16 mouse cellular contexts compared by ENCODE assay signal in the genomic region with DNA sequence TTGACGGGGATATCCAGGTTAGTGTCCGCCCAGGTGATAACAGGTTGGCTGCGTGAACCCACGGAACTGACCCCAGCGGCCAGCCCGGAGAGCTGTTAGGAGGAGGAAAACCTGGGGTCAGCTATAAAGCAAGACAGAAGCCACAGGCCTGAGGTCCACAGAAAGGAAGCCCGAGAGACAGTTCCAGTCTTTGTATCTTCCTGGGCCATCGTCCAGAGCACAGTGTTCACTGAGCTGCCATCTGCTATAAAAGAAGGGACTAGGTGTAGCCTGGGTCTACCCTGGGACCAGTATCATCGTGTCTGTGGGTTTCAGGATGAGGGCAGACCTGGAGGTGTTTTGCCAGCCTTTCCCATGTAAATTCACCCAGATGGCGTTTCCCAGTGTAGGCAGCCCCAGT.
"Had no signal": no experiment of that assay in that cellular context is flagged by ENCODE, and none has a peak within 500 bp of the region (broad histone marks: within the 10 kb centered on the region; RNA-seq: fewer than 3 reads in every experiment).

No protein-coding gene starts in this region.

- H3K27me3 ChIP-seq: limb, embryonic 12.5 days; liver, embryonic 13.5 days; lung, embryonic 15.5 days; megakaryocyte, embryonic 14.5 days; midbrain, embryonic 15.5 days; neural tube, embryonic 12.5 days had no signal

- DNase-seq: layer of hippocampus, postnatal 36 days; liver; liver, embryonic 13.5 days; liver, postnatal 0 days; lung, postnatal 14 days; right cerebral cortex, postnatal 4 days; spleen, adult 18-20 months; thymus, adult 2 months; thymus, postnatal 25 days had no signal

- H3K27ac ChIP-seq: kidney, postnatal 0 days; limb, embryonic 12.5 days; liver, embryonic 13.5 days; lung, embryonic 15.5 days; macrophage; midbrain, embryonic 15.5 days; neural tube, embryonic 12.5 days had no signal

- H3K4me1 ChIP-seq: lung, embryonic 15.5 days; megakaryocyte, embryonic 14.5 days; midbrain, embryonic 15.5 days; neural tube, embryonic 12.5 days had no signal

- ATAC-seq: liver, postnatal 0 days; midbrain, embryonic 15.5 days had no signal

- H3K4me3 ChIP-seq: limb, embryonic 12.5 days; liver, embryonic 13.5 days; lung, embryonic 15.5 days; megakaryocyte, embryonic 14.5 days; midbrain, embryonic 15.5 days; neural tube, embryonic 12.5 days had no signal
